Mouse (Mus musculus) megakaryocyte, embryonic 14.5 days (primary cell): ENCODE measurements around the gene Pabpc6.

Experiments
- FLI1 ChIP-seq: IDR thresholded peaks from 2 replicates; pipeline ENCODE4 v1.6.1; 2012; ENCODE audit warnings: low read length, inconsistent platforms, mixed read lengths
- GATA1 ChIP-seq: IDR thresholded peaks from 3 replicates; pipeline ENCODE4 v1.6.1; 2012; ENCODE audit warnings: mixed read lengths, low read length, inconsistent platforms, borderline replicate concordance

DNA sequence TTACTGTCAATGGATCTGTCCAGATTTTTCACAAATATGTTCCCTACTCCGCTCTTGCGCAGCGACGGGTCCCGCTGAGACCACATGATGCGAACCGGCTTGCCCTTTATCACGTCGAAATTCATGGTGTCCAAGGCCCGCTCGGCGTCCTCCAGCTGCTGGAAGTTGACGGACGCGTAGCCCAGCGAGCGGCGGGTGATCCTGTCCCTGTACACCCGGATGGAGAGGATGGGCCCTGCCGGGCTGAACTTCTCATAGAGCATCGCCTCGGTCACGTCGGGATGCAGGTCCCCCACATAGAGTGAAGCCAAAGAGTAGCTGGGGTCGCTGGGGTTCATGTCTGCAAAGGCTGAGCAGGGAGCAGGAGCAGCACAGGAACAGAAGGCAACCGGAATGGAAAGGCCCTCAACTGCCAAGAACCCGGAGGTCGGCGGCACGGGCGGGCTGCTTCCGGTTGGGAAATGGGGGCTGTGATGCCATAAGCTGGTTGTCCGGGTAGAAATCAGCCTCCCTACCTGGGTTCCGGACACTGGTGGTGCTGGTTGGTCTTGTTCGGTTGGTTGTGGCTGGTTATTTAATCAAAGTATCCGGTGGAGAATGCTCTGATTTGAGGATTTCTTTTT, at the start of gene Pabpc6:
- TF ChIP-seq GATA1 (no peak), FLI1 (no peak)
